Mouse (Mus musculus) urinary bladder, postnatal 10 days (tissue): ENCODE data around the gene Cfap74.

Experiments
- DNase-seq: peaks from one replicate; pipeline ENCODE4 v3.0.0; 2022; ENCODE audit warnings: low spot score

Gene Cfap74

GRCm38 (mm10) chr4:155497963-155498362 is 89.0 kb downstream of the Cfap74 start:
- no peak for DNase-seq

DNA sequence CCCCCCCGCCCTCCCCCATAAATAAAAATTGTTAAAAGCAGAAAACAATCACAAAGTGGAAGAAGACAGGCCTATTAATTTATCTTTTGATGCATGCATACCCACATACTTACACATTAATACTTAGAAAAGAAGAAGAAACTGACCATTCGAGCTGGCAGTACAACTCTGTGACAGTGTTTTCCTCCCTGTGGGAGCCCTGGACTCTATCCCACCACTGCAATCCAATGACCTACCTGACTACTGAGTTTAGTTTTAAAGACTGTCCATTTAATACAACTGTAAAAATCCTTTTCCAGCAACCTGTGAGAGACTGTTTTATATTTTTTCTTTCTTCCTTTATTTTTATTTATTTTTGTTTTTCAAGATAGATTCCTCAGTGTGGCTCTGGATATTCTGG is 92.1 kb downstream of the Cfap74 start:
- no peak for DNase-seq

GRCm38 (mm10) chr4:155505067-155505466 is 96.1 kb downstream of the Cfap74 start:
- no peak for DNase-seq

DNA sequence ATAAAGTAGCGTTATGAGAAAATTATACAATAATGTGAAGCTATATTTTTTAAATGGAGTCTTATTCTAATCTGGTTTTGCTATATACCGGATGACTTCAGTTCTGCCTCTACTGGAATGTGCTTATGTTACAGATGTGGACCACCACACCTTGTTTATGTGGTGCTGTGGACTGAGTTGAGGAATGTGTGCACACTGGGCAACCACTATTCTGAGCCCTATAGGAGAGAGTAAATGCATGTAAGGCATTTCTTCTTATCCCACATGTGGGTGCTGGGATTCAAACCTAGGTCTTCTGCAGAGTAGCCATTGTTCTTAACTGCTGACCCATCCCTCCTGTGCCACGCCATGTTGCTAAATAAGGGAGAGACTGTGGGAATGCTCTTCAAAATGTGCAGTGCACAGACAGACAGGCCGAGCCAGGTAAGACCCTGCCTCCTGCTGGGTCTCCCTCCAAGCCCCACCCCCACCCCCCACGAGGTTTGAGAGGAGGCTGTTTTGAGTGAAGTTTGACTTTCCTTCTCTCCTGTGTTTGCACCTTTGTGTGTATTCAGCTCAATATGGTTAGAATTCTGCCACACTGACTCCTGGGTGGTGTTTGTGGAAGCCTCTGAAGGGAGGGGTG is 96.8 kb downstream of the Cfap74 start:
- no peak for DNase-seq

DNA sequence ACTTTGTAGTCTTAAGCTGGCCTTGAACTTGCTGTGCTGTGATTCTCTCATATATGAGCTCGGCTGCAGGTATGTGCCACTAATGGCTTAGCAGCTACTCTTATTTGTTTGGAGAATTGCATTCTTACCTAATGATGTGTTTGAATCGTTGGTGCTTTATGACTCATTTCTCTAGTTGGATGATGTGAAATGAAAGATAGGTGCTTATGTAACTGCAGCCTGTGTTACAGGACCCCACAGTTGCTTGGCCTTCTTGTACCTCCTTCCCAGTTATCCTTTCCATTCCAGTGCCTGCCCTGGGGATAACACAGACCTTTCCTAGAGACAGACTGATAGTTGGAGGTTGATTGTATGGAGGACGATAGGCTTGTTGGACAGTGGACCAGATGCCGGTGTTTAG is 99.6 kb downstream of the Cfap74 start:
- no peak for DNase-seq

DNA sequence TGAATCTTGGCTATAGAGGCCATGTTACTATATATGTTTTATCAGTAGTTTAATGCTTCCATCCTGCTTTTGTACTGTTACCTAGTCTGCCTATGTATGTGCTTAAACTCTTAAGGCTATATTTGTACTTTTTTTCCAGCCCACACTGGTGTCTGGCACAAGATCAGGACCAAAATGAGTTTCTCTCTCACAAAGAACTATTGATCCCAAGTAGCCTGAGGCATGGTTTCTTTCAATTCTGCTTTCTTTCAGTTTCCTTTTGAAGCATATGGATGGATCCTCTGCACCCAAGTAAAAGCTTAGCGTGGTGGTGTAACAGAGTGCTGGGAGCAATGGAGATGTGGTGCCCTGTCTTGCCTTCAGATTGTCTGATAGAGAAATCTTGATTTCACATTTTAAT is 102.0 kb downstream of the Cfap74 start:
- DNase-seq: no peak

DNA sequence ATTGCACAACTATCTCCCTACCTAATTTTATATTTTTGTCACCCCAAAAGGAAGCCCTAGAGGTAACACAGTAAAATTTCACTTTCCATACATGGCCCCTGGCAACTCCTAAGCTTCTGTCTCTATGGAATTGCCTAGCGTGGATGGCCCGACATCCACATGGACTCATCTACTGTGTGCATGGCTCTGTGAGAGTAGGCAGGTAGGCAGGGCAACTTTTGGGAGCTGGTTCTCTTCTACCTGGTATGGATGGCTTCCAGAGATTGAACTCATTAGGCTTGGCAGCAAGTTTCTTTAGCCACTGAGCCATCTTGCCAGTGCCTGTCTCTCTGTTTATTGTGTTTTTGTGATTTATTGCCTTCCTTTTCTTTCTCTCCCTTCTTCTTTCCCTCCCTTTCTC is 105.8 kb downstream of the Cfap74 start:
- no peak for DNase-seq
